Mouse (Mus musculus) C2C12 (cell line): ENCODE results near the gene Rab5if.
"Not testable (repeated sequence)": the region's sequence is repeated elsewhere in the genome, so short reads cannot be mapped to it uniquely, and the experiment has no call there.

Experiments
- CTCF ChIP-seq: IDR thresholded peaks from one replicate; pipeline ENCODE4 v1.5.1; 2011; ENCODE audit not compliant: control insufficient read depth, insufficient read depth, insufficient read length
- MYOD1 ChIP-seq: IDR thresholded peaks from one replicate; pipeline ENCODE4 v1.6.1; 2011; ENCODE audit warnings: low read depth; ENCODE audit not compliant: control insufficient read depth, insufficient read length
- MYOG ChIP-seq: IDR thresholded peaks from one replicate; pipeline ENCODE4 v1.6.1; 2011; ENCODE audit not compliant: control insufficient read depth, insufficient read length; ENCODE audit errors: extremely low read depth
- USF1 ChIP-seq: IDR thresholded peaks from one replicate; pipeline ENCODE4 v1.6.1; 2011; ENCODE audit warnings: low read depth, mild to moderate bottlenecking, control low read depth, moderate library complexity

DNA sequence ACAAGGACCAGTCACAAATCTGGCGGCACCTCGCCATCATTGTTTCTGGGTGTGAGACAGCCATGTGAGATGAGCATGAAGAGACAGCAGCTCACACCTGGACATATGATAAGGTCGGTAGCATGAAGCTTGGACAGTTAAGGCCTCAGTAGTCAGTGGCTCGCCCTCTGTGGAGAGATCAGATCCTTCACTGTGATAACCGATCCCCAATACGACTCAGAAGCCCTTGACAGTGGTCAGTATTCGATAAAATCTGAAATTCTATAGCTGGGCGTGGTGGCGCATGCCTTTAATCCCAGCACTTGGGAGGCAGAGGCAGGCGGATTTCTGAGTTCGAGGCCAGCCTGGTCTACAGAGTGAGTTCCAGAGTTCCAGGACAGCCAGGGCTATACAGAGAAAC lies 56.3 kb downstream of the Rab5if start:
- TF ChIP-seq USF1, CTCF, MYOG, MYOD1: not testable (repeated sequence)
